Mouse (Mus musculus): Measurements from ENCODE around the gene Rab31. TPM values are rescaled to one million over a fixed set of nuclear protein-coding genes. Genes with fewer than 3 reads are reported as not detected.

The Rab31 gene
- polyA plus RNA-seq (2015; fragmentation: Nextera tagmentation; extraction: Ambion mirVana) = 32.0 and 32.4 TPM in 2 replicates

- peak within 1 kb of the TSS; percentile 65 for H3K9ac ChIP-seq
- WGBS = under 1% methylated on average over 67 of the region's 75 CpGs
- peak within 1 kb of the TSS; percentile 69 for H3K4me3 ChIP-seq (replicated peaks)
- H3K9me3 ChIP-seq = no peaks in the 10 kb centered on the region
- peaks cover 23% of the 10 kb centered on the region for H3K4me1 ChIP-seq
- no peaks in the 10 kb centered on the region for H3K27me3 ChIP-seq (replicated peaks)
- H3K36me3 ChIP-seq = no peaks in the 10 kb centered on the region
- peak; percentile 79; the same call in 1 of the 2 replicates for ATAC-seq (ENCODE audit: insufficient read depth, low FRiP score, low read depth)
- H3K27ac ChIP-seq = peak within 1 kb of the TSS; percentile 67
- peak within 1 kb of the TSS; percentile 94 for H3K4me2 ChIP-seq
Observed at GRCm38 (mm10) chr17:65771951-65772934, at the start of gene Rab31. Gene Rab31 (minus strand): TSS chr17:65772752.

- Histone ChIP-seq H3K27me3 (replicated peaks) (no peaks in the 10 kb centered on the region), H3K36me3 (peaks cover 30% of the 10 kb centered on the region), H3K4me3 (replicated peaks) (no peak overlapping the region), H3K4me2 (no peak overlapping the region), H3K27ac (no peak overlapping the region), H3K9ac (no peak overlapping the region), H3K9me3 (no peaks in the 10 kb centered on the region), H3K4me1 (no peaks in the 10 kb centered on the region)
- WGBS = 69% methylated on average over 5 of the region's 5 CpGs
- ATAC-seq (ENCODE audit: insufficient read depth, low FRiP score, low read depth) = no peak
Observed at GRCm38 (mm10) chr17:65820197-65820596, 47.6 kb upstream of the Rab31 start.

DNA sequence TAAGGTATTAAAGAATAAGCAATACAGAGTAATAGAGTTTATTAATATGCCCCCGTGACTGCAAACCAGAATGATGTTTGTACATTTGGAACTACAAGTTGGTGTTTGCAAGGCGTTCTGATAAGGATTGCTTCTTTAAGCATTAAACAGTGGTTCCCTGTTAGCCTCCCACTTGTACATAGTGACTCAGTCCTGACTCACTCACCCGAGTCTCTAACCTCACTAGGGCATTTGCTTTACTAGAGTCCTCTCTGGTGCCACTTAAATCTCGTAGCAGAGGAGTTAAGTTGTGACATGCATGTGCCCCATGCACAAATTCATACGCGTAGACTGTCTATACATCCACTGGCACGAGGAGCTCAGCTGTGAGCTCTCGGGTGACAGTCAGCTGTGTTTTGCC lies 41.2 kb upstream of the Rab31 start:
- ATAC-seq (ENCODE audit: insufficient read depth, low FRiP score, low read depth) = no peak
- no peak overlapping the region for H3K4me3 ChIP-seq (replicated peaks)
- H3K36me3 ChIP-seq = peaks cover 41% of the 10 kb centered on the region
- 87% methylated on average over 8 of the region's 8 CpGs for WGBS
- H3K4me2 ChIP-seq = no peak overlapping the region
- no peaks in the 10 kb centered on the region for H3K9me3 ChIP-seq
- no peak overlapping the region for H3K27ac ChIP-seq
- no peak overlapping the region for H3K9ac ChIP-seq
- no peaks in the 10 kb centered on the region for H3K27me3 ChIP-seq (replicated peaks)
- no peaks in the 10 kb centered on the region for H3K4me1 ChIP-seq

DNA sequence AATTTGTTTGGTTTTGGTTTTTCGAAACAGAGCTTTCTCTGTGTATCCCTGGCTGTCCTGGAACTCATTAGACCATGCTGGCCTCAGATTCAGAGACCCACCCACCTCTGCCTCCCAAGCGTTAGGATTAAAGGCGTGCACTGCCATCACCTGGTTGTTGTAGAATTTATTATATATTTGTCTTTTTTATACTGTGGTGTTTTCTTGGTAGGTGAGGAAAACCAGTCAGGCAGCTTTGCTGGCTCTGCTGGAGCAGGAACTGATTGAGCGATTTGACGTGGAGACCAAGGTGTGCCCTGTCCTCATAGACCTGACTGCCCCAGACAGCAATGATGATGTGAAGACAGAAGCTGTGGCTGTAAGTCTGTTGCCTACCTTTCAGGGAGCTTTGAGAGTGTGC lies 38.5 kb upstream of the Rab31 start:
- Histone ChIP-seq H3K4me2 (no peak overlapping the region), H3K27ac (0 out of 2 replicates have a peak overlapping the region, but pooled peaks have one; percentile 57), H3K4me1 (no peaks in the 10 kb centered on the region), H3K9me3 (no peaks in the 10 kb centered on the region), H3K4me3 (replicated peaks) (no peak overlapping the region), H3K36me3 (peaks cover 34% of the 10 kb centered on the region; the same call in 1 of the 2 replicates), H3K9ac (no peak overlapping the region), H3K27me3 (replicated peaks) (no peaks in the 10 kb centered on the region)
- peak; percentile 83 for ATAC-seq (ENCODE audit: insufficient read depth, low FRiP score, low read depth)
- WGBS = 64% methylated on average over 5 of the region's 5 CpGs

GRCm38 (mm10) chr17:65806416-65806815 lies 33.9 kb upstream of the Rab31 start:
- 81% methylated on average over 2 of the region's 2 CpGs for WGBS
- no peak overlapping the region for H3K4me2 ChIP-seq
- H3K9ac ChIP-seq = no peak overlapping the region
- H3K4me1 ChIP-seq = no peaks in the 10 kb centered on the region
- no peaks in the 10 kb centered on the region for H3K9me3 ChIP-seq
- H3K4me3 ChIP-seq (replicated peaks) = no peak overlapping the region
- no peak overlapping the region for H3K27ac ChIP-seq
- ATAC-seq (ENCODE audit: insufficient read depth, low FRiP score, low read depth) = no peak
- H3K27me3 ChIP-seq (replicated peaks) = no peaks in the 10 kb centered on the region
- H3K36me3 ChIP-seq = peaks cover 11% of the 10 kb centered on the region; the same call in 1 of the 2 replicates

GRCm38 (mm10) chr17:65805966-65806365 lies 33.4 kb upstream of the Rab31 start:
- Histone ChIP-seq H3K9me3 (no peaks in the 10 kb centered on the region), H3K4me2 (no peak overlapping the region), H3K27ac (no peak overlapping the region), H3K4me3 (replicated peaks) (no peak overlapping the region), H3K9ac (no peak overlapping the region), H3K27me3 (replicated peaks) (no peaks in the 10 kb centered on the region), H3K4me1 (no peaks in the 10 kb centered on the region), H3K36me3 (peaks cover 11% of the 10 kb centered on the region; the same call in 1 of the 2 replicates)
- ATAC-seq (ENCODE audit: insufficient read depth, low FRiP score, low read depth) = no peak
- WGBS = 75% methylated on average over 4 of the region's 4 CpGs

DNA sequence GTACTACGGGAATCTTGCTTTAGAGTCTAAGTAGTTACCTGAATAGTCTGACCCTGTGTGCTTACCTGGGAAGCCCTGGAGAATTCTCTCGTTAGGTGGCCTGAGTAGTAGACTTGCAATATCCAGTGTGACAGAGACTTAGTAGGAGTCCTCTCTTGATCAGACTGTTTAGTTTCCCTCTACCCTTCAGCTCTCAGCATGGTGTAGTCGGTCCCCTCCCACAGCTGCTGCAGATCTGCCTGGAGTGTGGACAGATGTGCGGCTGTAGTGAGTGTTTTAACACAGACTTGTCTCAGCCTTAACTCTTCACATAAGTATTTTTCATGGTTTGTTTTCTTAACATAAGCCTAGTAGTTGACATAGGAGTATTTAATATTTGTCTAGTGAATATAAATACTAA lies 29.5 kb upstream of the Rab31 start:
- 68% methylated on average over 4 of the region's 4 CpGs for WGBS
- no peak overlapping the region for H3K9ac ChIP-seq
- peak; percentile 18; the same call in 1 of the 2 replicates for ATAC-seq (ENCODE audit: insufficient read depth, low FRiP score, low read depth)
- no peak overlapping the region for H3K4me3 ChIP-seq (replicated peaks)
- H3K4me2 ChIP-seq = no peak overlapping the region
- no peaks in the 10 kb centered on the region for H3K4me1 ChIP-seq
- H3K36me3 ChIP-seq = peaks cover 4% of the 10 kb centered on the region; the same call in 1 of the 2 replicates
- no peaks in the 10 kb centered on the region for H3K27me3 ChIP-seq (replicated peaks)
- no peak overlapping the region for H3K27ac ChIP-seq
- H3K9me3 ChIP-seq = no peaks in the 10 kb centered on the region

DNA sequence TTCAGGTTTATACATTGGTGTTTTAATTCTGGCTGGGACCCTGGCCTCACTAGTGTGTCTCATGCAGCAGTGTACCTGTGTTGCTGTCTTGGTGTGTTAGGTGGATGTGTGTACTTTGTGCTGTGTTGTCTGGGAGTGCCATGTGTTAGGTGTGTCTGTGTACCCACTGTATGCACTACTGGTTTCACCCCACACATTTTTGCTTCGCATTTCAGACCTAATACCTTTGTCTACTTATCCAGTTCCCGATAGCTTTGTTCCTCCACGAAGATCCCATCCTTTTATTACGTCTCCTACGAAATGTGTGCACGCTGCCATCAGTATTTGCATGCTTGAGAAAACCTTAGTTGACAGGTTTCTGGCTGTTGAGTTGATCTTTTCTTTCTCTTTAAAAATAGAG lies 27.9 kb upstream of the Rab31 start:
- Histone ChIP-seq H3K4me1 (no peaks in the 10 kb centered on the region), H3K4me3 (replicated peaks) (no peak overlapping the region), H3K9me3 (no peaks in the 10 kb centered on the region), H3K4me2 (no peak overlapping the region), H3K27me3 (replicated peaks) (no peaks in the 10 kb centered on the region), H3K9ac (no peak overlapping the region), H3K27ac (no peak overlapping the region), H3K36me3 (peaks cover 4% of the 10 kb centered on the region; the same call in 1 of the 2 replicates)
- no peak for ATAC-seq (ENCODE audit: insufficient read depth, low FRiP score, low read depth)
- 86% methylated on average over 6 of the region's 6 CpGs for WGBS

- Histone ChIP-seq H3K9me3 (no peaks in the 10 kb centered on the region), H3K4me2 (no peak overlapping the region), H3K36me3 (peaks cover 3% of the 10 kb centered on the region; the same call in 1 of the 2 replicates), H3K27me3 (replicated peaks) (no peaks in the 10 kb centered on the region), H3K27ac (no peak overlapping the region), H3K4me1 (no peaks in the 10 kb centered on the region), H3K4me3 (replicated peaks) (no peak overlapping the region), H3K9ac (no peak overlapping the region)
- 74% methylated on average over 1 of the region's 1 CpGs for WGBS
- ATAC-seq (ENCODE audit: insufficient read depth, low FRiP score, low read depth) = no peak
Observed at GRCm38 (mm10) chr17:65799353-65799752, 26.8 kb upstream of the Rab31 start.

DNA sequence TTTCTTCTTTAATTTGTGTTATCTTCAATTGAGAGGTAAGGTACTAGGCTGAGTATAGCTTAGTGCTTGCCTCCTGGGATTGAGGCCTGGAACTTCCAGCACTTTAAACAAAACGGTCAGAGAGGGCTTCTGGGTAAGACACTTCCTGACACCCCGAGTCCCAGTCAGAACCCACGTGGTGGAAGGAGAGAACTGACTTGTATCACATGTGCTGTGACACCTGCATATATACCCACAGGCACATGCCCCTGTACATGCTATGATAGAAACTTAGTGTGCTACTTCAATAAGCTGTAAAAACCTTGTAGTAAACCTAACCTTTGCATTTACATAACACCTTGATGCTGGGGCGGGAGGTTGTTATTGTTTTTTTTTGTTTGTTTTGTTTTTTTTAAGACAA lies 25.9 kb upstream of the Rab31 start:
- WGBS = 59% methylated on average over 4 of the region's 4 CpGs
- peaks cover 3% of the 10 kb centered on the region; the same call in 1 of the 2 replicates for H3K36me3 ChIP-seq
- no peak overlapping the region for H3K4me2 ChIP-seq
- no peaks in the 10 kb centered on the region for H3K9me3 ChIP-seq
- no peak overlapping the region for H3K27ac ChIP-seq
- no peaks in the 10 kb centered on the region for H3K4me1 ChIP-seq
- no peak overlapping the region for H3K4me3 ChIP-seq (replicated peaks)
- no peak overlapping the region for H3K9ac ChIP-seq
- H3K27me3 ChIP-seq (replicated peaks) = no peaks in the 10 kb centered on the region
- ATAC-seq (ENCODE audit: insufficient read depth, low FRiP score, low read depth) = no peak

- Histone ChIP-seq H3K27me3 (replicated peaks) (no peaks in the 10 kb centered on the region), H3K9me3 (no peaks in the 10 kb centered on the region), H3K4me3 (replicated peaks) (no peak overlapping the region), H3K4me2 (no peak overlapping the region), H3K9ac (no peak overlapping the region), H3K27ac (no peak overlapping the region), H3K36me3 (peaks cover 3% of the 10 kb centered on the region; the same call in 1 of the 2 replicates), H3K4me1 (no peaks in the 10 kb centered on the region)
- ATAC-seq (ENCODE audit: insufficient read depth, low FRiP score, low read depth) = no peak
- WGBS = 87% methylated on average over 7 of the region's 7 CpGs
Observed at GRCm38 (mm10) chr17:65796056-65796455, 23.5 kb upstream of the Rab31 start.

Data from stomach, embryonic 15.5 days (tissue).